Mouse (Mus musculus): Measurements from ENCODE around the gene Bcat2. TPM values are rescaled to one million over a fixed set of nuclear protein-coding genes. Genes with fewer than 3 reads are reported as not detected.

The Bcat2 gene
- polyA plus RNA-seq, 1 experiment, result 56.4 TPM

DNA sequence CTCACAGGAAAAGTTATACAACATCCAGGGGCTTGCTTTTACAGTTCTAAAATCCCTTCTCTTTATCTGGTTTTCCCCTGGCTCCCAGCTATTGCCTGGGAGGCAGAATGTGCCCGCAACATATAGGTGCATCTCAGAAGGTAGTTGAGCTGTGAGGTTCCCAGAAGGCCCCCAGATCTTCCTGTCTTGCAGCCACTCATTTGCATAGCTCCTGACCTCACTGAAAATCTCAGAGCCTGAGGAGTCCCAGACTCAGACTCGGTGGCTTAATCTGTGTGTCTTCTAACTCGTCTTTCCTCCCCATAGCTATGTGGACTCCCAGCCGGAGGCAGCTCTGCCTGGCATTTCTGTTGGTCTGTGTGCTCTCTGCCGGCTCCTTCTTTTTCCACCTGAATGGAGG lies 48.4 kb downstream of the Bcat2 start:
- no peaks in the 10 kb centered on the region for H3K36me3 ChIP-seq (replicated peaks; ENCODE audit: low read length)
- H3K9me3 ChIP-seq, result peaks cover 9% of the 10 kb centered on the region
- no peak overlapping the region for H3K4me3 ChIP-seq (replicated peaks)
- H3K4me1 ChIP-seq, result peaks cover 19% of the 10 kb centered on the region
- peaks cover 65% of the 10 kb centered on the region for H3K27me3 ChIP-seq (replicated peaks)
- TF ChIP-seq FLI1 (IDR thresholded peaks at IDR 0.05; ENCODE audit: low read length) (no peak), GATA1 (IDR thresholded peaks at IDR 0.05; ENCODE audit: borderline replicate concordance, low read length) (no peak)

GRCm38 (mm10) chr7:45619592-45619991 lies 49.6 kb downstream of the Bcat2 start:
- peaks cover 15% of the 10 kb centered on the region for H3K4me1 ChIP-seq
- peaks cover 15% of the 10 kb centered on the region for H3K9me3 ChIP-seq
- TF ChIP-seq FLI1 (IDR thresholded peaks at IDR 0.05; ENCODE audit: low read length), result no peak
- no peak for TF ChIP-seq GATA1 (IDR thresholded peaks at IDR 0.05; ENCODE audit: borderline replicate concordance, low read length)
- no peak overlapping the region for H3K4me3 ChIP-seq (replicated peaks)
- H3K36me3 ChIP-seq (replicated peaks; ENCODE audit: low read length), result no peaks in the 10 kb centered on the region
- H3K27me3 ChIP-seq (replicated peaks), result peaks cover 70% of the 10 kb centered on the region

- peak within 1 kb of the TSS; percentile 67 for H3K4me3 ChIP-seq (replicated peaks)
- H3K27me3 ChIP-seq (replicated peaks), result peaks cover 67% of the 10 kb centered on the region
- peaks cover 15% of the 10 kb centered on the region for H3K9me3 ChIP-seq
- peaks cover 21% of the 10 kb centered on the region for H3K4me1 ChIP-seq
- TF ChIP-seq FLI1 (IDR thresholded peaks at IDR 0.05; ENCODE audit: low read length) (no peak), GATA1 (IDR thresholded peaks at IDR 0.05; ENCODE audit: borderline replicate concordance, low read length) (no peak)
- no peaks in the 10 kb centered on the region for H3K36me3 ChIP-seq (replicated peaks; ENCODE audit: low read length)
Observed at GRCm38 (mm10) chr7:45621443-45621842, 51.5 kb downstream of the Bcat2 start, which contains the start of gene Izumo1. Izumo1 (plus strand) TSS chr7:45621811.

DNA sequence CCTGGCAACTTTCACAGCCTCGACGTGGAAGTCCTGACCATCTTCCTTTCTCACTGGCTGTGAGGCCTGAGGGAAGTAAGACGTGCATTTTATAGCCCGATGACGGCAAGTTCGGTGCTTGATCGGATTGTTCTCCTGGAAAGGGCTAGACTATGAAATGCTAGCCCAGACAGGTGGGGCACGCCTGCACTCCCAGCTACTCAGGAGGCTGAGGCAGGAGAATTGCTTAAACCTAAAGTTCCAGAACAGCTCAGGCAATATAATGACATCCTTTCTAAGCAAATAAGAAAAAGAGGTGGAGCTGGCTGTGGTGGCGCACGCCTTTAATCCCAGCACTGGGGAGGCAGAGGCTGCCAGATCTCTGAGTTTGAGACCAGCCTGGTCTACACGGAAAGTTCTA lies 53.6 kb downstream of the Bcat2 start:
- TF ChIP-seq FLI1 (IDR thresholded peaks at IDR 0.05; ENCODE audit: low read length) (no peak), GATA1 (IDR thresholded peaks at IDR 0.05; ENCODE audit: borderline replicate concordance, low read length) (no peak)
- Histone ChIP-seq H3K36me3 (replicated peaks; ENCODE audit: low read length) (no peaks in the 10 kb centered on the region), H3K4me3 (replicated peaks) (no peak overlapping the region), H3K27me3 (replicated peaks) (peaks cover 69% of the 10 kb centered on the region), H3K9me3 (peaks cover 15% of the 10 kb centered on the region), H3K4me1 (peaks cover 35% of the 10 kb centered on the region)

DNA sequence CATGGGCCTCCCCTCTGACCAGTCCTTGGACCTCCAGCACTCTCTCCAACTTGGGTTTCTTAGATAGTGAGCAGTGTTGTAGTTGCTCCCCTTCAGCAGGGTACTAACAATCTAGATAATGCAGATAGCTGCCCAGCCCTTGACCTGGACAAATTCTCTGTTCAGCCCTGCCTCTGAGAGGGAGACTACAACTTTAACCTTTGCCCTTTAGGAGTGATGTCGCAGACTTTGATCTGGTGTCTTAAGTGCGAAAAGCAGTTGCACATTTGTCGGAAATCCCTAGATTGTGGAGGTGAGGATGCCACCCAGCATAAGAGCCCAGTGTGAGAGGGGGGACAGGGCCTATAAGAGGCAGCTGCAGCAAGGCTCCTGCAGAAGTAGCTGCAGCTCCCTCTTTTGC lies 54.8 kb downstream of the Bcat2 start:
- H3K4me1 ChIP-seq, result peaks cover 42% of the 10 kb centered on the region
- peaks cover 69% of the 10 kb centered on the region for H3K27me3 ChIP-seq (replicated peaks)
- TF ChIP-seq GATA1 (IDR thresholded peaks at IDR 0.05; ENCODE audit: borderline replicate concordance, low read length) (no peak), FLI1 (IDR thresholded peaks at IDR 0.05; ENCODE audit: low read length) (no peak)
- no peaks in the 10 kb centered on the region for H3K36me3 ChIP-seq (replicated peaks; ENCODE audit: low read length)
- H3K4me3 ChIP-seq (replicated peaks), result no peak overlapping the region
- peaks cover 15% of the 10 kb centered on the region for H3K9me3 ChIP-seq

GRCm38 (mm10) chr7:45625481-45625880 lies 55.5 kb downstream of the Bcat2 start:
- TF ChIP-seq FLI1 (IDR thresholded peaks at IDR 0.05; ENCODE audit: low read length) (no peak), GATA1 (IDR thresholded peaks at IDR 0.05; ENCODE audit: borderline replicate concordance, low read length) (no peak)
- H3K27me3 ChIP-seq (replicated peaks), result peaks cover 72% of the 10 kb centered on the region
- H3K9me3 ChIP-seq, result peaks cover 20% of the 10 kb centered on the region
- peaks cover 42% of the 10 kb centered on the region for H3K4me1 ChIP-seq
- H3K4me3 ChIP-seq (replicated peaks), result no peak overlapping the region
- H3K36me3 ChIP-seq (replicated peaks; ENCODE audit: low read length), result no peaks in the 10 kb centered on the region

GRCm38 (mm10) chr7:45626571-45627076 lies 56.7 kb downstream of the Bcat2 start:
- Histone ChIP-seq H3K9me3 (peaks cover 31% of the 10 kb centered on the region), H3K4me1 (peaks cover 34% of the 10 kb centered on the region), H3K4me3 (replicated peaks) (no peak overlapping the region), H3K36me3 (replicated peaks; ENCODE audit: low read length) (no peaks in the 10 kb centered on the region), H3K27me3 (replicated peaks) (peaks cover 80% of the 10 kb centered on the region)
- TF ChIP-seq FLI1 (IDR thresholded peaks at IDR 0.05; ENCODE audit: low read length) (no peak), GATA1 (IDR thresholded peaks at IDR 0.05; ENCODE audit: borderline replicate concordance, low read length) (no peak)

DNA sequence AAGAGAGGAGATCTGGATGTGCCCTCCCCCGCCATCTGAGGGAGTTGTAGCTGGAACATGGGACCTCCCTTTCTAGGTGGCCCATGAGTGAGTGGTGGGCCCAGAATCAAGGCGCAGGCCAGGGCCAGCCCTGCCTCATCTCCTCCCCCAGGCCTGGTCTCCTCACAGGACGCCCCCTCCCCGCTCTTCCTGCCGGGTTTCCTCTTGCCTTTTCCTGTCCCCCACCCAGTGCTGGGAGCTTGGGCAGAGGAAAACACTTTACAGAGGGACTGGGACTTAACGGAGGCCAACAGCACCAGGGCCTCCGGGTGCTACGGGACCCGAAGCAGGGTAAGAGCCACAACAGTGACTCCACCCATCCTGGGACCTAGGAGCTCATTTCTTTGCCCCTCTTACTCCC lies 57.3 kb downstream of the Bcat2 start, which contains the start of gene Rasip1:
Rasip1 (plus strand) TSS at position 228 of the 400 bp plus-strand sequence.
- H3K36me3 ChIP-seq (replicated peaks; ENCODE audit: low read length), result no peaks in the 10 kb centered on the region
- peak within 1 kb of the TSS; percentile 91 for H3K4me3 ChIP-seq (replicated peaks)
- peaks cover 33% of the 10 kb centered on the region for H3K4me1 ChIP-seq
- H3K27me3 ChIP-seq (replicated peaks), result peaks cover 83% of the 10 kb centered on the region
- H3K9me3 ChIP-seq, result peaks cover 34% of the 10 kb centered on the region
- TF ChIP-seq GATA1 (IDR thresholded peaks at IDR 0.05; ENCODE audit: borderline replicate concordance, low read length), result no peak
- no peak for TF ChIP-seq FLI1 (IDR thresholded peaks at IDR 0.05; ENCODE audit: low read length)

DNA sequence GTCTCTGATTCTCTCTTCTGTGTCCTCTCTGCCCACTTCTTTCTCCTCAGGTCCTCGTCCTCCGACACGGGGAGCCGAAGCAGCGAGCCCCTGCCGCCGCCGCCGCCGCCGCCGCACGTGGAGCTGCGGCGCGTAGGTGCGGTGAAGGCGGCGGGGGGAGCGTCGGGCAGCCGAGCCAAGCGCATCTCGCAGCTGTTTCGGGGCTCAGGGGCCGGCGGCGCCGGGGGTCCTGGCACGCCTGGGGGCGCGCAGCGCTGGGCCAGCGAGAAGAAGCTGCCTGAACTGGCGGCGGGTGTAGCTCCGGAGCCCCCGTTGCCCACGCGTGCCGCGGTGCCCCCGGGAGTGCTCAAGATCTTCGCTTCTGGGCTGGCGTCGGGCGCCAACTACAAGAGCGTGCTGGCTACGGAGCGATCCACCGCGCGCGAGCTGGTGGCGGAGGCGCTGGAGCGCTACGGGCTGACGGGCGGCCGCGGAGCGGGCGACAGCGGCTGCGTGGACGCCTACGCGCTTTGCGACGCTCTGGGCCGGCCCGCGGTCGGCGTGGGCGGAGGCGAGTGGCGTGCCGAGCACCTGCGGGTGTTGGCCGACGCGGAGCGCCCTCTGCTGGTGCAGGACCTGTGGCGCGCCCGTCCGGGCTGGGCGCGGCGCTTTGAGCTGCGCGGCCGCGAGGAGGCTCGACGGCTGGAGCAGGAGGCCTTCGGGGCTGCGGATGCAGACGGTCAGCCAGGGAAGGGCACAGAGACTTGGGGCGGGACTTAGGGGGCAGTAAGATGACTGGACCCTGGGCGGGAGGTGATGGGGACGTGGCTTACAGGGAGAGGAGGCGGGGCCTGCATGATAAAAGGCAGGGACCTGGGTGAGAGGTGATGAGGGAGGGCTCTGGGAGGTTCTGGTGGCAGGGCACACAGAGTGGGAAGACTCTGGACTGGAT lies 58.7 kb downstream of the Bcat2 start:
- Histone ChIP-seq H3K9me3 (peaks cover 31% of the 10 kb centered on the region), H3K27me3 (replicated peaks) (peaks cover 78% of the 10 kb centered on the region), H3K4me1 (peaks cover 33% of the 10 kb centered on the region), H3K36me3 (replicated peaks; ENCODE audit: low read length) (no peaks in the 10 kb centered on the region), H3K4me3 (replicated peaks) (peak overlapping the region; percentile 91)
- TF ChIP-seq GATA1 (IDR thresholded peaks at IDR 0.05; ENCODE audit: borderline replicate concordance, low read length) (no peak), FLI1 (IDR thresholded peaks at IDR 0.05; ENCODE audit: low read length) (no peak)
